Mouse (Mus musculus) central nervous system, embryonic 11.5 days (tissue): ENCODE measurements around the gene Zfp646. TPM values are rescaled to one million over a fixed set of nuclear protein-coding genes. Genes with fewer than 3 reads are reported as not detected.

ENCODE experiments used
- polyA plus RNA-seq: library from polyadenylated mRNA; depleted of rRNA; stranded (reverse); fragments of >200 nt; gene quantifications from 2 replicates; pipeline ENCODE4 v1.2.3, GENCODE M21; 2012; rRNA removed

Zfp646 gene
- polyA plus RNA-seq, result 26.7 and 27.5 TPM in 2 replicates

DNA sequence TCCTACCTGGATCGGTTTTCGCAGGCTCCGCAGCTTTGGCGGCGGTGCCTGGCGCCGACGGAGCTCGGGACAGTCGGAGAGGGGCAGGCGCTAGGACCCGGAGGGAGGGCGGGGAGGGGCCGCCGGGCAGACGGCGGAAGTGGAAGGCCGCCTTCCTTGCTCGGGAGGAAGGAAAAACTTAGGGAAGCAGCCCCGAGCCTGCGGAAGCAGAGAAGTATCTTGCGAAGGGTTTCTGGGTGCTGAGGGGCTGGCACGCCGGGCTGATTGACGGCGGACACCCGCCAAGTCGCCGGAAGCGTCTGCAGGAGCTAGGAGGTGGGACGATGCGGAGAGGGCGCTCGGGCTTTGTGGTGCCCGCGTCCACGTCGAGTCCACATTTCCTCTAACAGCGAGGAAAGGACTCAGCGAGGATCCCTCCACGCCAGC is at the start of gene Zfp646:
Zfp646 (plus strand) TSS at position 181 of the 426 bp plus-strand sequence.

GRCm38 (mm10) chr7:127876467-127877348 is 687 bp downstream of the Zfp646 start, which contains the start of gene Zfp668:
Gene Zfp668 (minus strand): TSS chr7:127876828.

DNA sequence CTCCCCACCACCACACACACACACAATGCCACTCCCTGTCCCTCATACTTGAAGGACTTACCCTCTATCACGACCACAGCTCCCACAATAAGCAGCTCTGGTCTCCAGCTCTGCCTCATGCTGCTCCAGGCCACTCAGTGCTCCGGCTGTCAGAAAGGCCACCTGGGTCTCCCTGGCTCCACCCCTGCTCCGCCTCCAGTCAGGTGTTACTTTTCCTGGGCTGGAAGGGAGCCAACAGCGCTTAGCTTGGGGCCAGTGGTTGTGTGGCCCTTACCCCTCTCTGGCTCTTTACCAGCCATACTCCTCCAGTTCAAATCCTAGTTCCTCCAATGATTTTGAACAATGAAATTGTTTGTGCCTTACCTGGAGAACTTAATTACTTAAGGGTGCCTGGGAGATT is 14.8 kb downstream of the Zfp646 start, which contains the start of gene Prss53:
Prss53 (minus strand) TSS at position 173 of the 400 bp plus-strand sequence.

GRCm38 (mm10) chr7:127895442-127895841 is 19.4 kb downstream of the Zfp646 start, which contains the start of the genes Gm21974 and Vkorc1:
Gene Gm21974 (minus strand): TSS chr7:127895454.
Gene Vkorc1 (minus strand): TSS chr7:127895617.

DNA sequence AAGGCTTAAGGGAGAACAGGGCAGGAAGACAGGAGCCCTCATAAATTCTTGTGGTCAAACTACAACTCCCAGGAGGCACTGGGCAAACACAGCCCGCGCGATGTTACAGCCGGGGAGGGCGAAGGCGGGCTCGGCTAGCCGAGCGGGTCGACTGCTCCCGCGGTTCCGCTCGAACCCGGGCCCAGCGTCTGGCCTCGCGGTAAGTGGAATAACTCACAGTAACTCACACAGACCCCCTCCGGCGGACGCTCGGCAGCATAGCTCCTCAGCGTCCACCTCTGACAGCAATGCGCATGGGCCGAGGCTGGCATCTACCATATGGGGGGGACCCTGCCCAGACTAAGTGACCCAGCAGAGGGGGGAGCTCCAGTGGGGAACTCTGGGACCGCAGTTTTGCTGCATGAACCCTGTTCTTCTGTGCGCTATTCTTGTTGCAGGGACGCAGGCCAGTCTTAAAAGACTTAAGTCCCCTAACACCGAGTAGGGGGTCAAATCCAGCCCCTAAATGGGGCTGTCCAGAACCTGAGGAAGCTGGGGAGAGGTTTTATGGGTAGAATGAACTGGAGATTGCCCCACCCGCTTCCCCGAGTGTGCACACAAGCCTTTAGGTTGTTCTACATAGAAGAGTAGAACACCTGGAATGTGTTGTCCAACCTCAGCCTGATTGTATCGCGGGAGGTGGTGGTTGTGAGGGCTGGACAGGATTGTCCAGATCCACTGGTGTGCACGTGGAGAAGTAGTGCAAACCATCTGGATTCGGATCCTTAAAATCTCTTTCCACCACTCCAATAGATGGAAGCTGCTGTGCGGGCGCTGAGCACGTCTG is 28.2 kb downstream of the Zfp646 start, which contains the start of gene Bckdk:
Bckdk (plus strand) TSS at position 112 of the 826 bp plus-strand sequence.

DNA sequence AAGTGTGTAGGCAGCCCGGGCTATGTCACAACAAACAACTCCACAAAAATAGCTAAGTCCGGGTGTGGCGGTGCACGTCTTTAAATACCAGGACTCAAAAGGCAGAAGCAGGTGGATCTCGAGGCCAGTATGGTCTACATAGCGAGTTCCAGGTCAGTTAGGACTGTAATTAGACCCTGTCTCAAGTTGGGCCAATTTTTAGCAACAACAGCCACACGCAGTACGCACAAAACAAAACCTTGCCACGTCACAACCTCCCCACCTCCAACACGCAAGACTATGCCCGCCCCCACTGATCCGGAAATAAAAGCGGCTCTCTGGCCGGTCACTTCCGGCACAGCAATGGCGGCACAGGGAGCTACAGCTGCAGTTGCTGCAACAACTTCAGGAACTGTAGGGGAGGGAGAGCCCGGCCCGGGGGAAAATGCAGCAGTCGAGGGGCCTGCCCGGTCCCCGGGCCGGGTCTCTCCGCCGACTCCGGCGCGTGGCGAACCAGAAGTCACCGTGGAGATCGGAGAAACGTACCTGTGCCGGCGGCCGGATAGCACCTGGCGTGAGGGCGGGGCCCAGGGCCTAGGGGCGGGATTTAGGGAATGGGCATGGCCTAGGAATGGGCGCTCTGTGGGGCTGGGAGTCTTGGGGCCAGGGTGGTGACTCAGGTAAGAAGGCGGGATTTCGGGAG is 36.3 kb downstream of the Zfp646 start, which contains the start of gene Kat8:
Kat8 (plus strand) TSS at position 327 of the 682 bp plus-strand sequence.

GRCm38 (mm10) chr7:127929923-127930322 is 53.9 kb downstream of the Zfp646 start, which contains the start of gene Prss8:
Gene Prss8 (minus strand): TSS chr7:127930104.

Other genes with a start within 250 kb of the Zfp646 start
- gene Bcl7c, start 167.3 kb upstream of the Zfp646 start, polyA plus RNA-seq, result 60.0 and 95.8 TPM in 2 replicates
- 11.5 and 13.9 TPM in 2 replicates for gene Ctf1, start 163.5 kb upstream of the Zfp646 start, polyA plus RNA-seq
- not detected in 2 replicates for gene Ctf2, start 144.1 kb upstream of the Zfp646 start, polyA plus RNA-seq
- gene Fbxl19, start 131.7 kb upstream of the Zfp646 start, polyA plus RNA-seq, result 84.5 and 155 TPM in 2 replicates
- gene Orai3, start 106.4 kb upstream of the Zfp646 start, polyA plus RNA-seq, result 6.3 and 10.3 TPM in 2 replicates
- 26.7 and 29.9 TPM in 2 replicates for gene Setd1a, start 99.6 kb upstream of the Zfp646 start, polyA plus RNA-seq
- 0.63 and 11.8 TPM in 2 replicates for gene Gm49388, start 90.6 kb upstream of the Zfp646 start, polyA plus RNA-seq
- 8.7 and 16.1 TPM in 2 replicates for gene Hsd3b7, start 75.6 kb upstream of the Zfp646 start, polyA plus RNA-seq
- 69.6 and 99.1 TPM in 2 replicates for gene Stx4a, start 51.9 kb upstream of the Zfp646 start, polyA plus RNA-seq
- 36.0 and 46.5 TPM in 2 replicates for gene Stx1b, start 51.7 kb upstream of the Zfp646 start, polyA plus RNA-seq
- 16.2 and 20.9 TPM in 2 replicates for gene Zfp668, start 607 bp downstream of the Zfp646 start, polyA plus RNA-seq
- 1.2 and 1.6 TPM in 2 replicates for gene Prss53, start 14.7 kb downstream of the Zfp646 start, polyA plus RNA-seq
- not detected in 2 replicates for gene Gm21974, start 19.2 kb downstream of the Zfp646 start, polyA plus RNA-seq
- 36.5 and 56.2 TPM in 2 replicates for gene Vkorc1, start 19.4 kb downstream of the Zfp646 start, polyA plus RNA-seq
- 37.4 and 59.5 TPM in 2 replicates for gene Bckdk, start 27.9 kb downstream of the Zfp646 start, polyA plus RNA-seq
- 45.6 and 52.9 TPM in 2 replicates for gene Kat8, start 36.3 kb downstream of the Zfp646 start, polyA plus RNA-seq
- 1.0 and 3.1 TPM in 2 replicates for gene Prss8, start 53.9 kb downstream of the Zfp646 start, polyA plus RNA-seq
- gene Prss36, start 70.5 kb downstream of the Zfp646 start, polyA plus RNA-seq, result 8.6 and 8.8 TPM in 2 replicates
- gene Fus, start 91.2 kb downstream of the Zfp646 start, polyA plus RNA-seq, result 824 and 846 TPM in 2 replicates
- 7.1 and 10.2 TPM in 2 replicates for gene Pycard, start 117.6 kb downstream of the Zfp646 start, polyA plus RNA-seq
- 1.1 and 1.6 TPM in 2 replicates for gene Trim72, start 127.7 kb downstream of the Zfp646 start, polyA plus RNA-seq
- gene Itgam, start 186.4 kb downstream of the Zfp646 start, polyA plus RNA-seq, result 0.91 and 2.4 TPM in 2 replicates
- 0.01 TPM in 1 of 2 replicates, not detected in the other for gene Gm49368, start 186.5 kb downstream of the Zfp646 start, polyA plus RNA-seq